Mouse (Mus musculus) liver, adult 2 months (tissue): Measurements from ENCODE around the gene Mtss1l. TPM values are rescaled to one million over a fixed set of nuclear protein-coding genes. Genes with fewer than 3 reads are reported as not detected.

Experiments
- DNase-seq: peaks from one replicate; pipeline ENCODE4 v3.0.0-alpha.2; 2011; ENCODE audit warnings: low read depth, low spot score; ENCODE audit errors: extremely low read depth
- H3K27ac ChIP-seq: fragments of 200-500 bp; replicated peaks from 2 replicates; pipeline ENCODE4 v1.5.1; 2012; ENCODE audit warnings: low read depth, mild to moderate bottlenecking, control low read depth, inconsistent platforms, low read length; ENCODE audit not compliant: insufficient read depth
- H3K27me3 ChIP-seq: fragments of 200-500 bp; 2 replicates; pipeline ENCODE4 v1.6.1; 2012; ENCODE audit warnings: mild to moderate bottlenecking, moderate library complexity, low read length, inconsistent platforms; ENCODE audit not compliant: control insufficient read depth, insufficient read depth
- H3K36me3 ChIP-seq: fragments of 200-500 bp; 2 replicates; pipeline ENCODE4 v1.6.1; 2012; ENCODE audit warnings: low read length, inconsistent platforms; ENCODE audit not compliant: control insufficient read depth, insufficient read depth
- H3K4me1 ChIP-seq: fragments of 200-500 bp; 2 replicates; pipeline ENCODE4 v1.6.1; 2011; ENCODE audit warnings: low read length; ENCODE audit not compliant: control insufficient read depth, insufficient read depth
- H3K4me3 ChIP-seq: fragments of 200-500 bp; 2 replicates; pipeline ENCODE4 v1.5.1; 2011; ENCODE audit warnings: low read depth, mild to moderate bottlenecking, control low read depth, low read length, moderate library complexity; ENCODE audit not compliant: insufficient read depth
- H3K79me2 ChIP-seq: fragments of 200-500 bp; 2 replicates; pipeline ENCODE4 v1.6.1; 2012; ENCODE audit warnings: inconsistent platforms, mild to moderate bottlenecking, low read length, moderate library complexity; ENCODE audit not compliant: control insufficient read depth, insufficient read depth
- H3K9ac ChIP-seq: fragments of 200-500 bp; 2 replicates; pipeline ENCODE4 v1.6.1; 2012; ENCODE audit warnings: low read depth, mild to moderate bottlenecking, control low read depth, inconsistent platforms, low read length
- CTCF ChIP-seq: fragments of 200-500 bp; IDR thresholded peaks from 2 replicates; pipeline ENCODE4 v1.5.1; 2011; ENCODE audit warnings: low read depth, low read length, control low read depth
- POLR2A ChIP-seq: fragments of 200-500 bp; IDR thresholded peaks from 2 replicates; pipeline ENCODE4 v1.6.1; 2011; ENCODE audit warnings: low read length, control low read depth; ENCODE audit not compliant: insufficient read depth; ENCODE audit errors: extremely low read depth
- WGBS: fragments of 180-500 bp; shearing (Covaris S2); methylation state at CpG from one replicate; pipeline ENCODE4 v1.1.7; 2018; 5-methylcytosine and 5-hydroxymethylcytosine counted together
- polyA plus RNA-seq: library from polyadenylated mRNA; depleted of rRNA; stranded (reverse); fragments of >200 nt; gene quantifications from 2 replicates; pipeline ENCODE4 v1.2.3, GENCODE M21; 2012; rRNA removed
- total RNA-seq: library from RNA; depleted of rRNA; stranded (reverse); fragments of >200 nt; gene quantifications from 2 replicates; pipeline ENCODE4 v1.2.3, GENCODE M21; 2014; rRNA removed

The Mtss1l gene
- total and polyA plus RNA-seq, 2 experiments: 0.55 to 3.7 TPM

DNA sequence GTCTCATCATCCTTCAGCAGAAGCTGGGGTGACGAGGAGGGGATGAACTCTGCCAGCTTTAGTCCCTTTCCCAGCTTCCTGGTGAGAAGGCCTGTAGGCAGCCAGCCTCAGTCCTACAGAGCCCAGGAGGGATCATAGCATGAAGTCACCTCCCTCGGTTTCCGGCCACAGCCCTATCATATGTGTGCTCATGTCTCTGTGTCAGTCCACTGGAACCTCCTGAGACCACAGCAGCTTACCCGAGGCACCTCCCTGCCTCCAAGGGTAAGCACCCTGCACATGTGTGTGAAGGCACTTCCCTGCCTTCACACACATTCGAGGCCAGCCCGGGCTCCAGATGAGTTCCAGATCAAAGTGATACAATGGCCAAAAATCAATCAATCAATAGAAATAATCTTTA is 69.0 kb downstream of the Mtss1l start:
- no peaks in the 10 kb centered on the region for H3K36me3 ChIP-seq
- no peaks in the 10 kb centered on the region for H3K27me3 ChIP-seq
- no peak overlapping the region for H3K4me3 ChIP-seq
- no peaks in the 10 kb centered on the region for H3K79me2 ChIP-seq
- 48% methylated on average over 6 of the region's 6 CpGs for WGBS
- H3K9ac ChIP-seq: no peak overlapping the region
- TF ChIP-seq CTCF: no peak
- TF ChIP-seq POLR2A: no peak
- DNase-seq: no peak
- H3K4me1 ChIP-seq: peaks cover 8% of the 10 kb centered on the region
- no peak overlapping the region for H3K27ac ChIP-seq

Other genes starting within 250 kb of the Mtss1l start
- 6.7 and 7.9 TPM in 2 replicates for gene Vac14, start 102.9 kb upstream of the Mtss1l start, total RNA-seq
- gene Vac14, start 102.9 kb upstream of the Mtss1l start, polyA plus RNA-seq: 22.9 and 25.0 TPM in 2 replicates
- 2.4 and 4.8 TPM in 2 replicates for gene Il34, start 84.4 kb downstream of the Mtss1l start, total RNA-seq
- 5.6 and 7.3 TPM in 2 replicates for gene Il34, start 84.4 kb downstream of the Mtss1l start, polyA plus RNA-seq
- 73.9 and 75.4 TPM in 2 replicates for gene Cog4, start 125.1 kb downstream of the Mtss1l start, total RNA-seq
- 27.8 and 29.4 TPM in 2 replicates for gene Cog4, start 125.1 kb downstream of the Mtss1l start, polyA plus RNA-seq
- 20.6 and 23.8 TPM in 2 replicates for gene Sf3b3, start 125.3 kb downstream of the Mtss1l start, total RNA-seq
- gene Sf3b3, start 125.3 kb downstream of the Mtss1l start, polyA plus RNA-seq: 10.8 and 12.1 TPM in 2 replicates
- gene Fuk, start 181.0 kb downstream of the Mtss1l start, total RNA-seq: 6.3 and 6.7 TPM in 2 replicates
- gene Fuk, start 181.0 kb downstream of the Mtss1l start, polyA plus RNA-seq: 11.2 and 11.4 TPM in 2 replicates
- 0.83 and 1.3 TPM in 2 replicates for gene St3gal2, start 198.4 kb downstream of the Mtss1l start, total RNA-seq
- 1.2 and 1.5 TPM in 2 replicates for gene St3gal2, start 198.4 kb downstream of the Mtss1l start, polyA plus RNA-seq